Mouse (Mus musculus): ENCODE data around the gene E2f8. TPM values are rescaled to one million over a fixed set of nuclear protein-coding genes. Genes with fewer than 3 reads are reported as not detected.

E2f8 gene
- polyA plus RNA-seq, 1 experiment from 2014 or later: 22.0 TPM

GRCm38 (mm10) chr7:48851529-48852104, 29.8 kb downstream of the E2f8 start:
- H3K4me3 ChIP-seq (ENCODE audit: low read length): no peak overlapping the region
- no peak overlapping the region for H3K4me2 ChIP-seq (ENCODE audit: low read depth, low read length)
- H3K27ac ChIP-seq (ENCODE audit: low read length): no peak overlapping the region
- H3K36me3 ChIP-seq (ENCODE audit: control insufficient read depth, insufficient read depth, low read length): no peaks in the 10 kb centered on the region
- no peak overlapping the region for H3K9ac ChIP-seq (ENCODE audit: low read length)
- H3K9me3 ChIP-seq (ENCODE audit: control insufficient read depth, low read length): no peaks in the 10 kb centered on the region
- 86% methylated on average over 6 of the region's 6 CpGs for WGBS
- H3K4me1 ChIP-seq (replicated peaks; ENCODE audit: control insufficient read depth, insufficient read depth, low read length): no peaks in the 10 kb centered on the region
- H3K27me3 ChIP-seq (ENCODE audit: control insufficient read depth, insufficient read depth, low read depth, low read length): no peaks in the 10 kb centered on the region
- no peak for ATAC-seq (ENCODE audit: low read depth)

GRCm38 (mm10) chr7:48847820-48848650, 33.4 kb downstream of the E2f8 start, which contains the start of gene Csrp3:
Gene Csrp3, minus strand, starts transcription at chr7:48848033.
- H3K9ac ChIP-seq (ENCODE audit: low read length): no peak within 1 kb of the TSS
- no peak for ATAC-seq (ENCODE audit: low read depth)

DNA sequence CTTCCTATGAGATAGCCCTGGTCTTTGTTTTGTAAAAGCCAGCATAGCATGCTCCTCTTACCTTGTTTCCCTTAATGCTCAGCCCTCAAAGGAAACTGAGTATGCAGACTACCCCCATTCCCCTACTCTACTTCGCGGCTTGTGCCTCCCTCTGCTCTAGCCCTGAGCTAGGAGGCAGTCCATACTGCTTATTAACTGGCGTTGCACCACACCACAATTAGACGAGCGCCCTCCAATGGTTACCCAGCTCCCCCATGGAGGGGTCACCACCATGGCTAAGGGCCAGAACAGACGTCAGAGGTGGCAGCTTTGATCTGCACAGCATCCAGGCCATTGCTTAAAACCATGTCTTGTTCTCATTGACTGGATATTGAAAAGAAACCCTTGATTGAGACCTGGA, 34.6 kb downstream of the E2f8 start:
- H3K36me3 ChIP-seq (ENCODE audit: control insufficient read depth, insufficient read depth, low read length): no peaks in the 10 kb centered on the region
- no peak overlapping the region for H3K4me2 ChIP-seq (ENCODE audit: low read depth, low read length)
- H3K27ac ChIP-seq (ENCODE audit: low read length): no peak overlapping the region
- ATAC-seq (ENCODE audit: low read depth): no peak
- no peak overlapping the region for H3K4me3 ChIP-seq (ENCODE audit: low read length)
- peaks cover 5% of the 10 kb centered on the region for H3K4me1 ChIP-seq (replicated peaks; ENCODE audit: control insufficient read depth, insufficient read depth, low read length)
- no peaks in the 10 kb centered on the region for H3K9me3 ChIP-seq (ENCODE audit: control insufficient read depth, low read length)
- 62% methylated on average over 6 of the region's 6 CpGs for WGBS
- no peaks in the 10 kb centered on the region for H3K27me3 ChIP-seq (ENCODE audit: control insufficient read depth, insufficient read depth, low read depth, low read length)
- no peak overlapping the region for H3K9ac ChIP-seq (ENCODE audit: low read length)

More at GRCm38 (mm10) chr7:48847820-48848650, 33.4 kb downstream of the E2f8 start, which contains the start of gene Csrp3:
- no peaks in the 10 kb centered on the region for H3K9me3 ChIP-seq (ENCODE audit: control insufficient read depth, low read length)
- no peak within 1 kb of the TSS for H3K4me2 ChIP-seq (ENCODE audit: low read depth, low read length)
- no peaks in the 10 kb centered on the region for H3K27me3 ChIP-seq (ENCODE audit: control insufficient read depth, insufficient read depth, low read depth, low read length)
- 53% methylated on average over 11 of the region's 11 CpGs for WGBS
- H3K36me3 ChIP-seq (ENCODE audit: control insufficient read depth, insufficient read depth, low read length): no peaks in the 10 kb centered on the region
- peaks cover 5% of the 10 kb centered on the region for H3K4me1 ChIP-seq (replicated peaks; ENCODE audit: control insufficient read depth, insufficient read depth, low read length)
- no peak within 1 kb of the TSS for H3K27ac ChIP-seq (ENCODE audit: low read length)
- no peak within 1 kb of the TSS for H3K4me3 ChIP-seq (ENCODE audit: low read length)

DNA sequence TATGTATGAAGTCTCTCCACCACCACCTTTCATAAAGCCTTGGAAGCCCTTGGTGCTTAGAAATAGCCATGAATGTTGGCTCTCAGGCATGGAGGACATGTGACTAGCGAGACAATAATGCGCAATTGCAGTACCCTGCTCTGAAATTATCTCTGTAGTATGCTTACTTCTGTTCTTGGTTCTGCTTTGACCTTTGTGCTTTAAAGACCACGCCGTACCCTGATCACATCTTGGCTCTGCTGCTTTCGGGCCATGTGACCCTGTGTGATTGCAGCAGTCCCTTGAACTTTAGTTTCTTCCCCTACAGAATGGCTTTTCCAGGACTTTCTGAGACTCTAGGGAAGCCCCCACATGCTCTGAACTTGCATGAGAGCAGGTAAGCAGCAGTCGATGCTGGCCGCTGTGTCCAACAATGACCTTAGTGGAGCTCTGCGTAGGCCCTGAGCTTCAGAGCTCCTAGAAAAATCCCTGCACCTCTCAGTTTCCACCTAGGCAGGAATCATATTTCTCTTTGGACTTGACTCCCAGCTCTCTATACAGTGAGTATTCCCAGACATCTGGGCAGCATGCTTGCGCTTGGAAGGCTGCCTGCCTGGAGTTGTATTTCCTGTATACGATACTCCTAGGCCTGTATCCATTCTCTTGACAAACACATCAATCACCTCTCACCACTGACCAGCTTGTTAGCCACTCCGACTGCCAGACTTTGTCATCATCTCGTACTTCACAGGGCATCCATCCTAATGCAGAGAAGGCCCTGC, 36.0 kb downstream of the E2f8 start:
- no peaks in the 10 kb centered on the region for H3K9me3 ChIP-seq (ENCODE audit: control insufficient read depth, low read length)
- no peak overlapping the region for H3K4me3 ChIP-seq (ENCODE audit: low read length)
- H3K4me1 ChIP-seq (replicated peaks; ENCODE audit: control insufficient read depth, insufficient read depth, low read length): peaks cover 5% of the 10 kb centered on the region
- no peak overlapping the region for H3K4me2 ChIP-seq (ENCODE audit: low read depth, low read length)
- no peaks in the 10 kb centered on the region for H3K36me3 ChIP-seq (ENCODE audit: control insufficient read depth, insufficient read depth, low read length)
- no peak overlapping the region for H3K27ac ChIP-seq (ENCODE audit: low read length)
- H3K9ac ChIP-seq (ENCODE audit: low read length): no peak overlapping the region
- ATAC-seq (ENCODE audit: low read depth): peak; percentile 91
- WGBS: 54% methylated on average over 12 of the region's 12 CpGs
- no peaks in the 10 kb centered on the region for H3K27me3 ChIP-seq (ENCODE audit: control insufficient read depth, insufficient read depth, low read depth, low read length)

- no peak overlapping the region for H3K9ac ChIP-seq (ENCODE audit: low read length)
- peaks cover 5% of the 10 kb centered on the region for H3K4me1 ChIP-seq (replicated peaks; ENCODE audit: control insufficient read depth, insufficient read depth, low read length)
- H3K4me2 ChIP-seq (ENCODE audit: low read depth, low read length): no peak overlapping the region
- 89% methylated on average over 5 of the region's 5 CpGs for WGBS
- no peaks in the 10 kb centered on the region for H3K36me3 ChIP-seq (ENCODE audit: control insufficient read depth, insufficient read depth, low read length)
- no peaks in the 10 kb centered on the region for H3K9me3 ChIP-seq (ENCODE audit: control insufficient read depth, low read length)
- no peak overlapping the region for H3K4me3 ChIP-seq (ENCODE audit: low read length)
- H3K27ac ChIP-seq (ENCODE audit: low read length): no peak overlapping the region
- no peaks in the 10 kb centered on the region for H3K27me3 ChIP-seq (ENCODE audit: control insufficient read depth, insufficient read depth, low read depth, low read length)
- ATAC-seq (ENCODE audit: low read depth): no peak
Measured at GRCm38 (mm10) chr7:48843541-48843940, 37.9 kb downstream of the E2f8 start.

- H3K4me2 ChIP-seq (ENCODE audit: low read depth, low read length): no peak overlapping the region
- H3K4me1 ChIP-seq (replicated peaks; ENCODE audit: control insufficient read depth, insufficient read depth, low read length): peaks cover 5% of the 10 kb centered on the region
- no peaks in the 10 kb centered on the region for H3K9me3 ChIP-seq (ENCODE audit: control insufficient read depth, low read length)
- no peaks in the 10 kb centered on the region for H3K27me3 ChIP-seq (ENCODE audit: control insufficient read depth, insufficient read depth, low read depth, low read length)
- ATAC-seq (ENCODE audit: low read depth): no peak
- H3K27ac ChIP-seq (ENCODE audit: low read length): no peak overlapping the region
- H3K36me3 ChIP-seq (ENCODE audit: control insufficient read depth, insufficient read depth, low read length): no peaks in the 10 kb centered on the region
- H3K9ac ChIP-seq (ENCODE audit: low read length): no peak overlapping the region
- H3K4me3 ChIP-seq (ENCODE audit: low read length): no peak overlapping the region
- 55% methylated on average over 3 of the region's 3 CpGs for WGBS
Measured at GRCm38 (mm10) chr7:48842353-48842752, 39.0 kb downstream of the E2f8 start.

- 72% methylated on average over 4 of the region's 4 CpGs for WGBS
- Histone ChIP-seq H3K4me3 (ENCODE audit: low read length) (no peak overlapping the region), H3K4me1 (replicated peaks; ENCODE audit: control insufficient read depth, insufficient read depth, low read length) (peaks cover 5% of the 10 kb centered on the region), H3K9ac (ENCODE audit: low read length) (no peak overlapping the region), H3K36me3 (ENCODE audit: control insufficient read depth, insufficient read depth, low read length) (no peaks in the 10 kb centered on the region), H3K27me3 (ENCODE audit: control insufficient read depth, insufficient read depth, low read depth, low read length) (no peaks in the 10 kb centered on the region), H3K4me2 (ENCODE audit: low read depth, low read length) (no peak overlapping the region), H3K27ac (ENCODE audit: low read length) (no peak overlapping the region), H3K9me3 (ENCODE audit: control insufficient read depth, low read length) (no peaks in the 10 kb centered on the region)
- ATAC-seq (ENCODE audit: low read depth): no peak
Measured at GRCm38 (mm10) chr7:48841538-48841937, 39.9 kb downstream of the E2f8 start.

DNA sequence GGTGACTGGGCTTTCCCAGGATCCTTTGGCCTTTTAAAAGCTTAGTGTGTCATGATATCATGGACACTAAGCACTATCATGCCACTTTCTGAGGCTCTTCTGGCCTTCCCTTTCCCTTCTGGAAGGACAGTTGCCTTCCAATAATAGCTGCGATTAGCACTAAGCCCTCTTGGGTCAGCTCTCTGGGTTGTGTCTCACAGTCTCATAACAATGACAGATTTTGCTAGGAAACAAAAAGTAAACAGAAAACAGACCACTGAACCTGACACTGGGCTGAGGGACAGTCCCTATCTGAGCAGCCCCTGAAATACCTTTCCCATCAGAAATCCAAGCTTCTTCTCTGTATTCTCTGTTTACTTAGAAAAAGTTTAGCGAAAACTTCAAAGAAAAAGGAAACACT, 40.9 kb downstream of the E2f8 start:
- Histone ChIP-seq H3K9ac (ENCODE audit: low read length) (no peak overlapping the region), H3K4me3 (ENCODE audit: low read length) (no peak overlapping the region)
- 46% methylated on average over 2 of the region's 2 CpGs for WGBS

DNA sequence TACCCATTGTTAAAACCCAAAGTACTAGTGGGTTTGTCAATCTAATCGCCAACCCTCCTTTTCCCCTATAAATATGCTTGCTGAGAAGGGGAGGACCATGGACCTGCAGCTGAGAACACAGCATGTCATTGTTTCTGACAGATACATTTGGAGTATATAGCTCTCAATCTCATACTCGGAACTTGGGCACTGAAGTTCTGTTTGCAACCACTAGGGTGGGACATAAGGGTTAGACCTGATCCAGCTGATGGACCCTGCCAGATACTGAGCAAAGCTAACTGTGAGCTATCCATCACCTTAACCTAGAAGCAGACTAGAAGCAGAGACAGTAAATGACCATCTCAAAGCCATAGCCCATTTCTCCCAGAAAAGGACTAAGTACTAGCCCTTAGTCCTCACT, 43.0 kb downstream of the E2f8 start:
- no peak for ATAC-seq (ENCODE audit: low read depth)
- Histone ChIP-seq H3K4me1 (replicated peaks; ENCODE audit: control insufficient read depth, insufficient read depth, low read length) (no peaks in the 10 kb centered on the region), H3K4me2 (ENCODE audit: low read depth, low read length) (no peak overlapping the region), H3K27me3 (ENCODE audit: control insufficient read depth, insufficient read depth, low read depth, low read length) (no peaks in the 10 kb centered on the region), H3K9me3 (ENCODE audit: control insufficient read depth, low read length) (no peaks in the 10 kb centered on the region), H3K4me3 (ENCODE audit: low read length) (no peak overlapping the region), H3K36me3 (ENCODE audit: control insufficient read depth, insufficient read depth, low read length) (no peaks in the 10 kb centered on the region), H3K27ac (ENCODE audit: low read length) (no peak overlapping the region), H3K9ac (ENCODE audit: low read length) (no peak overlapping the region)
- WGBS: 63% methylated on average over 2 of the region's 2 CpGs

More for the DNA sequence above, 40.9 kb downstream of the E2f8 start:
- Histone ChIP-seq H3K27me3 (ENCODE audit: control insufficient read depth, insufficient read depth, low read depth, low read length) (no peaks in the 10 kb centered on the region), H3K4me2 (ENCODE audit: low read depth, low read length) (no peak overlapping the region), H3K27ac (ENCODE audit: low read length) (no peak overlapping the region), H3K4me1 (replicated peaks; ENCODE audit: control insufficient read depth, insufficient read depth, low read length) (peaks cover 5% of the 10 kb centered on the region), H3K36me3 (ENCODE audit: control insufficient read depth, insufficient read depth, low read length) (no peaks in the 10 kb centered on the region), H3K9me3 (ENCODE audit: control insufficient read depth, low read length) (no peaks in the 10 kb centered on the region)
- ATAC-seq (ENCODE audit: low read depth): no peak
